Mouse (Mus musculus) gastrocnemius, adult 2 months (tissue): ENCODE measurements around the gene Lama5. TPM values are rescaled to one million over a fixed set of nuclear protein-coding genes. Genes with fewer than 3 reads are reported as not detected.

Source experiments
- DNase-seq: peaks from one replicate; pipeline ENCODE4 v3.0.0; 2022
- H3K27ac ChIP-seq: fragments of 200-600 bp; 2 replicates; pipeline ENCODE4 v1.8.1; 2022; ENCODE audit warnings: mild to moderate bottlenecking
- H3K4me3 ChIP-seq: fragments of 200-600 bp; 2 replicates; pipeline ENCODE4 v1.8.1; 2022; ENCODE audit warnings: mild to moderate bottlenecking, moderate library complexity
- CTCF ChIP-seq: fragments of 200-600 bp; IDR thresholded peaks from 2 replicates; pipeline ENCODE4 v1.8.1; 2022; ENCODE audit warnings: antibody characterized with exemption, mild to moderate bottlenecking, moderate library complexity
- intact Hi-C: fragments of 180-260 bp; cut with DNase I; formaldehyde crosslinking; loops from one replicate; pipeline ENCODE4 v1.15.1; 2025
- total RNA-seq, 2 experiments: library from RNA; stranded (reverse); gene quantifications; 2 replicates each; pipeline ENCODE4 v1.2.3; 2021

The Lama5 gene
- total RNA-seq, 2 experiments from 2014 or later = 10.5 to 14.8 TPM

- Histone ChIP-seq H3K4me3 (no peak overlapping the region), H3K27ac (peak overlapping the region; percentile 65)
- TF ChIP-seq CTCF = peak; percentile 100; the same call in 1 of the 2 replicates
- peak; percentile 81 for DNase-seq
- intact Hi-C loops = loop anchor here (1.0 to 10.0 kb wide), 3 partner anchors 66 to 336 kb away; partner anchors contain the start of gene Adrm1
Measured at GRCm38 (mm10) chr2:180250930-180251611, 25.4 kb upstream of the Lama5 start.

- no peak overlapping the region for H3K4me3 ChIP-seq
- DNase-seq = no peak
- TF ChIP-seq CTCF = no peak
- intact Hi-C loops = loop anchor here (2.0 kb wide), 1 partner anchor 38 kb away; no protein-coding TSS in a partner anchor
- no peak overlapping the region for H3K27ac ChIP-seq
Measured at GRCm38 (mm10) chr2:180248947-180249660, 23.4 kb upstream of the Lama5 start.

DNA sequence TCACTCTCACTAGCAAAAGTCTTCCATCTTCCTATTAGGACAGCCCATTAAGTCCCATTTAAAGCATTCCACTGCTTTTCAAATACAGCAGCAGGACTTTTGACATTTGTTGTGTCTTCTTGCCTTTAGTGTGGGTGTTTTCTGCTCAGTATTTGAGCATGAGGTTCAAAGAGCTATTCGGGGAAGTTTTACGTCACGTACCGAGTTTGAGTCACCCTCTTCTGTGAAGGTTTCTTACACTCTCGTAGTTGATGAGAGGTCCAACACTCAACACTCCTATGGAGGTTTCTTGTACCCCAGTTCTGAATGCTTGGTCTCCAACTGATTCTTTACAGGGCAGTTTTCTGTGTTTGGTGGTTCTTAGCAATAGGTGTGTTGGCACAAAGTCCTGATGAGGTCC lies 22.3 kb upstream of the Lama5 start:
- intact Hi-C loops = loop anchor here (2.0 kb wide), 1 partner anchor 37 kb away; no protein-coding TSS in a partner anchor
- no peak for TF ChIP-seq CTCF
- Histone ChIP-seq H3K27ac (no peak overlapping the region), H3K4me3 (no peak overlapping the region)
- DNase-seq = no peak

DNA sequence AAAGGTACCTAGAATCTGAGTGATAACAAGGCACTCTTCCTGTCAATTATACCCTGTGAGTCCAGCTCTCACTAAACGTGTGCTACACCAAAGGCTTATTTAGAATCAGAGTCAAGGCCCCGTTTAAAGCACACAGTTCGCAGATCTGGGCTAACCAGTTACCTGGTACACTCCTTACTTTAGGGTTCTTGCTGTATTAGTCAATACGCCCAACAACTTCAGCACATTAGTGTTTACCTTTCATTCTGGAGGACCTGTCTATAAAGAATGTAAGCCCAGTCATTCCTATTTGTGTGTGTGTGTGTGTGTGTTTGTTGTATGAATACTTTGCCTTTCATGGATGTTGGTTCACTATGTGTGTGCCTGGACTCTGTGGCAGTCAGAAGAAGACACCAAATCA lies 17.4 kb upstream of the Lama5 start:
- intact Hi-C loops = no loop called here

DNA sequence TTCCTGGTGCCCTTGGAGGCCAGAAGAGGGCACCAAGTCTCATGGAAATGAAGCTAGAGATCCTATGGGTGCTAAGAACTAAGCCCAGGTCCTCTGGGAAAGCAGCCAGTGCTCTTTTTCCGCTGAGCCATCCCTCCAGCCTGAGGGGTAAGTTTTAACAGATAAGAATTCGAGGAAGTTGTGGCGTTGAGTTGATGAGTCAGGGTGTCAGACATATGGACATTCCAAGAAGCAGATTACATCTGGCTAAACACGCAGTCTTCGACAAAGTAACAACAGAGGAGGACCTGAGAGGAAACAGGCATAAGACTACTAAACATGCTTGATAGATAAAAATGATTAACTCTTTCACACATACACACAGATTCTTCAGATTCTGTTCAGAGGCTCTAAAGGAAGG lies 12.9 kb upstream of the Lama5 start:
- no peak for TF ChIP-seq CTCF
- no peak for DNase-seq
- H3K27ac ChIP-seq = no peak overlapping the region
- intact Hi-C loops = no loop called here
- H3K4me3 ChIP-seq = no peak overlapping the region

More for the DNA sequence above, 17.4 kb upstream of the Lama5 start:
- TF ChIP-seq CTCF = no peak
- Histone ChIP-seq H3K4me3 (no peak overlapping the region), H3K27ac (no peak overlapping the region)
- DNase-seq = no peak

DNA sequence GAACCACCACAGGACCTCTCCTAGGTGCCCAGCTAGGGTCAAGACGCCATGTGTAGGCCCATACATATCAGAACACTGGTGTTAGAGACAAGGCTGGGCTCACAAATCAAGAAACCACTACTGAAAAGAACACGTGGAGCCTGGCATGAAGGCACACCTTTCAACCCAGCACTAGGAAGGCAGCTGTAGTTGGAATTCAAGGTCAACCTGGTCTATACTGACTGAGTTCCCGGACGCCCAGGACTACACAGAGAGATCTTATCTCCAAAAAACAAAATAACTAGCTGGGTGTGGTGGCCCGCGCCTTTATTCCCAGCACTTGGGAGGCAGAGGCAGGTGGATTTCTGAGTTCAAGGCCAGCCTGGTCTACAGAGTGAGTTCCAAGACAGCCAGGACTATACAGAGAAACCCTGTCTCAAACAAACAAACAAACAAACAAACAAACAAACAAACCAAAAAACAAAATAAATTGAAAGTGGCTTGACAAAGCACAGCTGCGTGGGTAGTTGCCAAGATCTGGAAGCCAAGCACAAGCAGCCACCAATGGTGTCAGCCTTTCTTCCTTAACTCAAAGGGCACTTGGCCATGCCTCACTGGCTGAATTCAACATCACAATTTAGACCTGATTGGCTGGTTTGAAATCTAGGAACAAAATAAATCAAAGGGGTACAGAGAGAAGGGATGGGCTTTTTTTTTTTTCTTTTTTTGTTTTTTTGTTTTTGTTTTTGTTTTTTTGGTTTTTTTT lies 12.1 kb upstream of the Lama5 start:
- intact Hi-C loops = no loop called here
- TF ChIP-seq CTCF = no peak
- no peak overlapping the region for H3K4me3 ChIP-seq
- no peak for DNase-seq
- H3K27ac ChIP-seq = no peak overlapping the region

DNA sequence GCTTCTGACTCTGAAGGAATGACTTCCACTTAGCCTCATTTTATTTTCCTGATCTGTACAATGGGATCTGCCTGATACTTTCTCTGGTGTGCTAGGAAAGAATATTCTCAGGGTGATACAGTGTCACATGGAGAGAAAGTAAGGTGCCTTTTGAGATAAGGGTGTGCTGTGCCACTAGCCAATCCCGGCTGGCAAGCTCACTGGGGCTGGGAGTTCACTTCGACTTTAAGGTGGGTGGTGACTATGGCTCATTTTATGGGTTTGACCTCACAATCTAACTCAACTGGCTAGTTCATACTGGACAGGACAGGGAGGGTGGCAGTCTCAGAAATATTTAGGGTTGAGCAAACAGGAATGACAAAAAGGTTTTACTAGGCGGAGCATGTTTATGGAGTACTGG lies 11.3 kb upstream of the Lama5 start:
- no peak for DNase-seq
- Histone ChIP-seq H3K27ac (no peak overlapping the region), H3K4me3 (no peak overlapping the region)
- intact Hi-C loops = no loop called here
- no peak for TF ChIP-seq CTCF

DNA sequence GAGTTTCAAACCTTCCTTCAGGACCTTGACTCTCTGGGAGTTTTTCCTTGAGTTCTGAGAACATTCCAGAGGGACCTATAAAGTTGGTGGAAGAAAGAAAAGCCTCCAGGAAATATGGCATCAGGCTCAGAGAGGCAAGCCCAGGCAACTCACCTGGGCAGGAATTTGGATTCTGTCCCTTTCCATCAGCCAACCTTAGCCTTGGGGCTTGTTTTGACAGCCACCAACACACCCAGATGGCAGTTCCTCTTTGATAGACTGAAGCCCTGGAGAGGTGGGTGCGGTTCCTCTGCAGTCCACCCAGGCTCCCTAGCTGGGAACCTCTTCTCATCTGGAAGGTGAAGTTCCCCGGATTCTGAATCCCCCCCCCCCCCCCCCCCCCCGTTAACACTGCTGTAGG lies 10.8 kb upstream of the Lama5 start:
- intact Hi-C loops = no loop called here
- TF ChIP-seq CTCF = no peak
- no peak for DNase-seq
- Histone ChIP-seq H3K27ac (no peak overlapping the region), H3K4me3 (no peak overlapping the region)

- DNase-seq = no peak
- Histone ChIP-seq H3K27ac (no peak overlapping the region), H3K4me3 (no peak overlapping the region)
- TF ChIP-seq CTCF = no peak
- intact Hi-C loops = no loop called here
Measured at GRCm38 (mm10) chr2:180235788-180236187, 10.1 kb upstream of the Lama5 start.

- DNase-seq = no peak
- Histone ChIP-seq H3K4me3 (no peak overlapping the region), H3K27ac (no peak overlapping the region)
- TF ChIP-seq CTCF = no peak
- intact Hi-C loops = no loop called here
Measured at GRCm38 (mm10) chr2:180234980-180235379, 9.3 kb upstream of the Lama5 start.

DNA sequence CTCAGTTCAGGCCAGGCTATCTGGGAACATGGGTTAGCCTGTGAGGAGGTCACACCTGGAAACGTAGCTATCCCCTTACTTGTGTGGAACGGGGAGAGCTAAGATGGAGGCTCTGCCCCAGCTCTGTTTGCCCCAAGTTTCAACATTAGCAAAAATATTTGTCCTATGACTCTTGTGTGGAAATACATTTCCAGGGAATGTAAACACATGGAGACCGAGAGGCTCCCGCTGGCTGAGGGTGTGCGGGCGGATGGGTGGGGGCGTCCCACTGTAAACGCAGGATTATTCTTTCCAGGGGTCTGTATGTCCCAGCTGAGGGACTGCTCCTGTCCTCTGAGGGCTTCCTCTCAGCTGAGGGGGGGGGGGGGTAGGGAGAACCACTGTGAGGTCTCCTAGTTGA lies 8.7 kb upstream of the Lama5 start:
- no peak for DNase-seq
- intact Hi-C loops = no loop called here
- H3K27ac ChIP-seq = no peak overlapping the region
- no peak for TF ChIP-seq CTCF
- no peak overlapping the region for H3K4me3 ChIP-seq

GRCm38 (mm10) chr2:180233101-180233904 lies 7.6 kb upstream of the Lama5 start:
- H3K4me3 ChIP-seq = no peak overlapping the region
- no peak for DNase-seq
- H3K27ac ChIP-seq = no peak overlapping the region
- no peak for TF ChIP-seq CTCF
- intact Hi-C loops = no loop called here

- no peak overlapping the region for H3K4me3 ChIP-seq
- intact Hi-C loops = no loop called here
- TF ChIP-seq CTCF = no peak
- H3K27ac ChIP-seq = peak overlapping the region; percentile 58
- DNase-seq = no peak
Measured at GRCm38 (mm10) chr2:180230482-180230881, 4.8 kb upstream of the Lama5 start.
